Mouse (Mus musculus) c-Kit-positive CD71-positive TER-119-positive erythroid progenitor cells, embryonic 14.5 days (primary cell): Measurements from ENCODE around the gene Aff1.

Source experiments
- DNase-seq: peaks from one replicate; pipeline ENCODE4 v3.0.0-alpha.2; 2013; ENCODE audit warnings: low spot score

Gene Aff1

DNA sequence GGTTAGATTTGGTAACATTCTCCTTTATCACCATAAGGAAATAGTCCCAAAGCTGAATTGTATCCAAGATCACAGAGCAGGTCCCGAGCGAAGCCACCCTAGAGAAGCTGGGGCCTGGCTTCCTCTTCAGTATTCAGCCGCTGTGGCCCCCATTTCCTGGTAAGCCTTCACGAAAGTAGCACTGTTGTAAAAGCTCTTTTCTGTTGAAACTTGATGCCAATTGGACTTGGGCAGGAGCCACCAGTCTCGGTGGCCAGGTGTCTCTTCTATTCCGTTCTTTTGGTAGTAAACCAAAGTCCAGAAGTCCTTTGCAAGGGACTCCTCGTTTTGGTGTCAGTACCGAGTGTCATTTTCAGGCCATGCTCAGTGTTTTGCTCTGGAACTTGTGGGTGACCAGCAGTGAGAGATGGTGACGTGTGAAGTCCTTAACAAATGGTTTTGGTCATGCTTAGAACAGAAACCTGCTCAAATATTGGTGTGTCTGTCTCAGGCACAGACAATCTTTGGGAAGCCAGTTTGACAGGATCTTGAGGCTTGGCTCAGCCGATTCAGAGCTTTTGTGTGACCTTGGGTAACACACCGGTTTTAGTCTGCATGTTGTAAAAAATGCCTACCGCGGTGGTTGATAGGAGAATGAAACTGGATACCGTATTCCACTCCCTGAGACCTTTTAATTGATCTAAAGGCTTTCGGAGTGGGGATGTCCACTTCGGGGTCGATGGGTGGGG is 114.8 kb downstream of the Aff1 start:
- no peak for DNase-seq

DNA sequence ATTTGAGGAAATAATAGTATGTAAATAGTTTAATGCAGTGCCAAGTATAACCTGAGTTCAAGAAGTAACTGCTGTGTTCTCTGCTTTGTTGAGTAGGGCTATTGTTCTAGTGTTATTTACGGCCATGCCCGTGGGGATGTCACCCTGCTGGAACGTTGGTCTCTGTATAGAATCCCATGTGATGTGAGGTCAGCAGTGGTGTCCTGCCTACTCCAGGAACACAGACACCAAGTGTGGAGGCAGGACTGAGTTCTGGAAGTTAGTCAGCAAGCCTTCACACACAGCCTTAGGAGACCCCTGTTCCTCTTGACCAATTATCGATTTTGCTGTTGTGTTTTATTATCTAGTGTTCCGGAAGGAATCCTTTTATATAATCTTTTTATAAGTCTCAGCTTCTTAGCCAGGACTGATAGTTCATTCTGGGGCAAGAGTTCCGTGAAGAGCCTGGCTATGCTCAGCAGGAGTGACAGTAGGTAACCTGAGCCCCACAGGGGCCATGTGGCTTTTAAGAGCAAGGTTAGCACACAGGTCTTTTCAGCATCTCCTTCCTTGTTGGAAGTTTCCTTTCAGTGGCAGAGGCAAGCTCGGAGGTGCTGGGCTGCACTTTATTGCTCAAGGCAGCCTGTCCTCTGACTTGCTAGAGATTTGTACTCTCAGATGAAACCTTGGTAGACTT is 115.6 kb downstream of the Aff1 start:
- DNase-seq = no peak

DNA sequence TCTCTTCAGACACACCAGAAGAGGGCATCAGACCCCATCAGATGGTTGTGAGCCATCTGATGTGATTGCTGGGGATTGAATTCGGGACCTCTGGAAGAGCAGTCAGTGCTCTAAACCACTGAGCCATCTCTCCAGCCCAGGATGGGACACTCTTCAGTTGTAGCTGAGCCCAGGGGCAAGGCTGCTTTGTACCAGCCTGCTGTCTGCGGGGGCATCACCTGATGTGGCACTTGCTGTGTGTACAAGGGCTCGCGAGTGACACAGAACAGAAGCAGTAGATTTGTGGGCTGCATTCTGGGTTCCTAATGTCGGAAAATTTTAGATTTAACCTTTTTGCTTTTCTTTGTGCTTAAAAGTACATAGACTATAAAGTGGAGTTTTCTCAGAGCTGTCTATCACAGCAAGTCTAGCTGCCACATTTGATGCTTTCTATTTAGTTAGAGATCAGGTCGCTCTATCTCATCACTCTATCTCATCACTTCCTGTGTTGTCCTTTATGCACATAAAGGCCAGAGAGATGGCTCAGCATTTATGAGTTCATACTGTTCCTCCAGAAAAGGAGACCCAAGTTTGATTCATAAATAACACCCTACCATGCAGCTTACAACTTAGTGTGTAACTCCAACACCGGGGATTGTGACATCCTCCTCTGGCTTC is 117.6 kb downstream of the Aff1 start:
- DNase-seq = no peak

DNA sequence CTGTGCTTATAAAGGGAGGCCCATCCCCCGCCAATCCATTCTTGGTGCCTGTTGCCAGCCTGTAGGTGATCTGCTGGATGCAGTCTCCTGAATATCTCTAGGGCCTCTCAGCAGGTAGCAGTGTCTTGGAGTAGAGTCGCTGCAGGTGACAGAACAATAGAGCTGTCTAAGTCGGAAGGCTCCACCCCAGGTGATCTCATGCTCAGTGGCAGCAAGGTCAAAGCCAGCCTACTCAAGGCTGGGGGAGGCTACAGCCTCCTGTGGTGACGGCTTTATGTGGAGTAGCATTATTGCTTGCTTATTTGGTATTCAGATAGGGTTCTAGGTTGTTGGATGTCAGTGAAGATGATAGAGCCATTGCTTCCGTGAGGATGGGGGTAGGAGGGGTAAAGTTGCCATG is 121.1 kb downstream of the Aff1 start:
- no peak for DNase-seq

DNA sequence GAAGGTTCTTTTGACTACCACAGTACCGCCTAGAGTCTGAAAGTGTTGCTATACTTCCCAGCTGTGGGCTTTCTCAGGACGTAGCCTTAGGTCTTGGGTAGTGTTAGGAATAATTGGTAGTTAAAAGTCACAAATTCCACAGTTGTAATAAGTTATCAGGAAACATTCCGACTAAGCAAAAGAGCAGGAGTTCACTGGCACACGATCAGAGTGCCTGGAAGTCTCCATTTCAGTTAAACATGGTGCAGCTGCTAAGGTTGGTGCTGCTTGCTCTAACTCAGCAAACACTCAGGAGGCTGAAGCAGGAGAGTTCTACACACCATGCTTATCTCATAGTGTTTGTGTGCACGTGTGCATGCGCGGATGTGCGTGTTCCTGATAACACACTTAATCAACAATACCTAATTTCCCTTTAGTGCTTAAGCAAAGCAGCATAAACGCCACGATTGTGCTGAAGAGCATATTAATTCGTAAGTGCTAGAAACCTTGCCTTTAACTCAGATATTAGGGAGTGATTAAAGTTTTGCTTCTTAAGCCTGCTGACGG is 121.9 kb downstream of the Aff1 start:
- DNase-seq = no peak

DNA sequence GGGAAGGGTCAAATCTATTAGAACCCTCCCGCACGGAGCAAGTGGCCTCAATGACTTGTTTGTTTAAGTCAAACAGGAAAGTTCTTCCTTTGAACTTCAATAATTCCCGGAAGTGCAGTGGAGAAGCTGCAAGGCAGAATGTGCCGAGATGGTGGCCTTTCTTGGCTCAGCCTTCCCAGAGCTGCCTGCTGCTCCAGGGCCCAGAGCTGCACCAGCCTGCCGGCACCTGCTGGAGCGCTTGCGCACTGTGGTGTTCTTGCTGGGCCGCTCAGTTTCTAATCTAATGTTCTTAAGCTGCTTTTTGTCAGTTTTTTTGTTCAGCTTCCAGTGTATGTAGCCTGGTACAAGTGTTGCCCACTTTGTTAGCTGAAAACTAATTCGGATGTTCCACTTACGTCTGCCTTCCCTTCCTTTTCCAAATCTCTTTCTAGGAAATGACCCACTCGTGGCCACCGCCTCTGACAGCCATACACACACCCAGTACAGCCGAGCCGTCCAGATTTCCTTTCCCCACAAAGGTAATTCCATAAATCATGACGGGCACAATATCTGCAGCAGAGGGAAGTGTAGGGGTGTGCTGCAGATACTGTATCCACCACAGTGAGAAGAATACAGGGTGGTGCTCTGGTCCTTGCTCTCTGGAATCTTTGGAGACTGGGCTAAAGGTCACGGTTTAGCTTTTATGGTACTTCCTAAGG is 122.5 kb downstream of the Aff1 start:
- DNase-seq = no peak

DNA sequence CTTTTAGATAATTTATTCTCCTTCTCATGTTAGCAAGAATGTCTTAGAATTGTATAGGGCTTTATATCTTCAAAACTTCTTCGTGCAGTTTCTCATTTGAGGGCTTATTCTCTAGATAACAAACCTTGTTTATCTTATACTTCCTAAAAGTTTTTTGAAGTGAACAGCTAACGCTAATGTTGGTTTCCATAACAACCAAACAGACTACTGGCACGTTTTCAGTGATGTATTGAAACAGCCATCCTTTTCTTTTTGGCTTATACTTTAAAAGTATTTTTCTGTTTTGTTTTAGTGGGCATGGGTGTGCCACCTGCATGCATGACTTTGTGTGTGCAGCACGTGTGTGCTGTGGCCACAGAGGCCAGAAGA is 123.1 kb downstream of the Aff1 start:
- DNase-seq = no peak

DNA sequence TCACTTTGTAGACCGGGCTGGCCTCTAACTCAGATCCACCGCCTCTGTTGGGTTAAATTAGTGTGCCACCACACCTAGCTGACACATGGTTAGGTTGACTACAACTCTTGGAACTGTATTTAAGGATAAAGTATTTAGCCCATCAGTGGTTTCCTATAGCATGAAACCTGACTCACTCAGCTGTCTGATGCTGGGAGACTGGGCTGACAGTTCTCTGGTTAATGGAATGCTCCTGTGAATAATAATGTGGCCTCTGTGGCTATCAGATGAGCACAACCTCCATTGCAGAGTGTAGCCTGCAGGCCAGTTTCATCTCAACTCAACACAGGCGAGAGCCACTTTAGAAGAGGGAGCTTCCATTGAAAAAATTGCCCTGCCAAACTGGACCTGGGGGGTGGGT is 124.5 kb downstream of the Aff1 start:
- no peak for DNase-seq

DNA sequence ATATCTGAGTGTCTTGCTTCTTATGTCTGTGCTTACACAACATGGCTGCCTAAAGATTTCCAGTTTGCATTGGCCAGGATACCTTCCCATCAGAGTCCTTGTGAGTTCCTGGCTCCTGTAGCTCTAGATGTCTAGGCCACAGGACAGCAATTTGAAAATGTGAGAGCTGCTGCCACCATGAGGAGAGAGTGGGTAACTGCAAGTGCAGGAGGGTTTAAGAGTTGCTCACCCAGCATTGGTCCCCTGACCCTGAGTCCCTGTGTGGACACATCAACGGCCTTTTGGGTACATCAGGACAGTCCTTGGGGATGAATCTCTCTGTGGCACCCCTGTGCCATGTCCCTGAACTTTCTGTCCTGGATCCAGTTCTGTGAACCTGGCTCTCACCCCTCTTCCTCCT is 125.6 kb downstream of the Aff1 start:
- peak; percentile 71 for DNase-seq

DNA sequence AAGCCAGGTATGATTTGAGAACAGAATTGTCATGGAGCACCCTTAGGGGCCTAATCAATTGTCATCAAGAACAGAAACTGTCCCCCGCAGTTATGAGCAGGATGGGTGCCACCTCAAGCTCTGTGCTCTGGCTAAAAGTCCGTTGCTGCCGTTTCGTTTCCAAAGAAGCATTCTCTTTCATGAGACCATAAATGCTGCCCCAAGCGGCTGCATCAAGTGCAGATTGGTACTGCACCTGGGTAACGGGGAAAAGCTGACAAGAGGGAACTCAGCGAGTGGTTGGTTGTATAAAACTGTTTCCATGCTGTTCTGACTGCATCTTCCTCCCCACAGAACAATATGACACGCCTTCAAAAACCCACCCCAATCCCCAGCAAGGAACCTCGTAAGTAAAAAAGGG is 126.4 kb downstream of the Aff1 start:
- DNase-seq = no peak

DNA sequence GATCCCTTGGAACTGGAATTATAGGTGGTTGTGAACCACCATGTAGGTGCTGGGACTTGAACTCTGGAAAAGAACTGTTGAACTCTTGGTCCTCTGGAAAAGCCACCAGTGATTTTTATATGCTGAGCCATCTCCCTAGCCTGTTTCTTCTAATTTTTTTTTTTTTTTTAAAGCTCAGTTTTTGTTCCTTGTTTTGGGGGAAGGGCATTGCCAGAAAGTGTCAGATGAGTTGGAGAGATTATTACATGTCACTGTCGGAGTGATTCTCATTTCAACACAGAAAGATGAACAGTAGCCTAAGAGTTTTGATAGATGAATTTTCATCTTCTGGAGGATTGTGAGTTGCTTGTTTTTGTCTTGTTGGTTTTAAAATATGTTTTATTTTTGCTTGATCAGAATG is 127.5 kb downstream of the Aff1 start:
- no peak for DNase-seq

DNA sequence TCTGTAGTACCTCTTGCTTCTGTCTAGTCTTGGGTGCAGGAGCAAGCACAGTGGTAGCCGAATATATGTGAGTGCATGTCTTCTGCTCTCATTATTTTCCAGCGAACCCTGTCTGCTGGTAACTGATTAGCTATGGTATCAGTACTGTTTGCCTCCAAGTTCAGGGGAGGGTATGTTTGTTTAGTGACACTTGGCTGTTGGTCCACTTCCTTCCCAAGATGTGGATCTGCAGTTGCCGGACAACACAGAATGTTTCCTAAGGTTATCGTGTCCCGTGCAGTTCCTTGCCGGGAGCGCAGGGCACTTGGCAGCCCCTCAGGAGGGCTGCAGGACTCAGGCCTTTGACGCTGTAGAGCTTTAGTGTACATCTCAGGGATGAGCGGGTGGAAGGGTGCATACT is 128.9 kb downstream of the Aff1 start:
- DNase-seq = no peak

DNA sequence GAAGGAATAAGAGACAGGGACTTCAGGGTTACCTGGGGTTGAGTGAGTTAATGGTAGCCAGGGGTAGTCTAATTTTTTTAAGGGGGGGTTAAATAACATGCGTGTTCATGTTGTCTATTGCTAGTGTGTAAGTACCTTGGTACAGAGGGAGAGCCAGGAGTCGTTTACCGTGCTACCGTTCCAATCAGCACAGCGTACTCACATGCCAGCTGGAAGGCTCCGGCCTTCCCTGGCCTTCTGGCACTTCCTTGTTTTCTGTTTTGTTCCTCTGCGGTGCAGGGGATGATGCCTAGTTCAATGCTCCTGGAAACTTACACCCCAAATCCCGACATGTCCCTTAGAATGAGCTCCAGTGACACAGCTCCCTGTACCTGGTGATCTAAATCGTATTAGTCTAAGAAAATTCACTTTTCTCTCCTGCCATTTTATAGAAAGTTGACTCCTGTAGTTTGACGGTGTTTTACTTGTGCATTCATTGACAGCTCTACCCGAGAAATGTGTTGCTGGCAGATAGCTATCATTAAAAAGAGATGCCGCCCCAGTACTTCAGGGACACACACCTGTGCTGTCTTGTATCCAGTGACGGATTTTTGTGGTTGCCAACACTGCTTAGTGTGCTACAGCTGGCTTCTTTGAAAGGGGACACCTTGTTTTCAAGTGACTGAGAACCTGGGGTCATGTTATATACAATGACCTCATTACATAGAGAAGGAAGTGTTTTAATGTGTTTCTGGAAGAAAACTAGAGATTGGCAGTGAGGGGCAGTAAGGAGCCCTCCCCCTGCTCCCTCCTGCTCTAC is 129.5 kb downstream of the Aff1 start:
- DNase-seq = no peak

DNA sequence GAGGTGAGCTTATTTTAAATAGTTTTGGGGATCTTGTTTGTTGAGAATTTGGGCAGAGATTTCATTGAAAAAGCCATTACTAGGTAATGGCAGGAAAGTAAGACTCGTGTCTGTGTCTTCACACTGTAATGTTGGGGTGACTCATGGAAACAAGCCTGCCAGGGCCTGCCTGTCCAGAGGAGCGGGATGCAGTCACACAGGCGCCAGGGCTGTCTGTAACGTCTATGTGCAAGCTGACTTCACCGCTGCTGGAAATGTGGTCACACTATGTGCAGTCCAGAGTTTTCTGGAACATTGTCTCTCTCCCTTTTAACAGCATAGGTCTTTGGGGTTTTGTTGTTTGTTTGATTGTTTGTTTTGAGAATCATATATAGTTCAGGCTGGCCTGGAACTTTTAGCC is 130.8 kb downstream of the Aff1 start:
- no peak for DNase-seq

DNA sequence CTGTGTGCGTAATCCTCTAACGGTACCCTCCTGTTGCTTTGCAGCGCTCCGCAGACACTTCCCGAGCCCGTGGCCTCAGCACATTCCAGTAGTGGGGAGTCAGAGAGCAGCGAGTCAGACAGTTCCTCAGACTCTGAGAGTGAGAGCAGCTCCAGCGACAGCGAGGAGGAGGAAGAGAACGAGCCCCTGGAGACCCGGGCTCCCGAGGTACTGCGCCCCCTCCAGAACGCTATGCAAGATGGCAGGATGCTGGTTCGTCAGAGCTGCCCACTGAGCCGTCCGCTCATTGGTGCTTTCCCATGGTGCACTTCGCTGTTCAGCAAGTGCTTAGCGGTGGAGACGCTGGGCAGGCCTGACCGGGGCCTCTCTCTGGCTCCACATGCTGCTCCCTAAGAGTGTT is 136.1 kb downstream of the Aff1 start:
- DNase-seq = no peak

DNA sequence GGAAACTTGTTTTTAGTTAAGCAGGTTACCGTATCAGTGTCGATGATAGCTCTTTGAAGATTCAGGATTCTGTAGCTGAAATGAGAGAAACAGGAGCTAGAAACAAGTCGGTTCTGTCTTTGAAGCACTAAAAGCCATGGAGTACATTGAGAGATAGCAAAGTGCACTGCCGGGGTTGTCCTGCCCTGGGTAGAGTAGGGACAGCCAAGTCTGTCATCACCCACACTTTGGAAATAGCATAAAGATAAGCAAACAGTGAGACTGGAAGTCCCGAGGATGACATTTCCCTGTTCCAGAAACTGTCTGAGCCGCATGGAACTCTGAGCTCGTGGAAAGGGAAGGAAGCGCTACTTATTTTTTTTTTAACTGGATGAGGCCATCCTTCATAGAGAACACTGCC is 136.6 kb downstream of the Aff1 start:
- DNase-seq = no peak

DNA sequence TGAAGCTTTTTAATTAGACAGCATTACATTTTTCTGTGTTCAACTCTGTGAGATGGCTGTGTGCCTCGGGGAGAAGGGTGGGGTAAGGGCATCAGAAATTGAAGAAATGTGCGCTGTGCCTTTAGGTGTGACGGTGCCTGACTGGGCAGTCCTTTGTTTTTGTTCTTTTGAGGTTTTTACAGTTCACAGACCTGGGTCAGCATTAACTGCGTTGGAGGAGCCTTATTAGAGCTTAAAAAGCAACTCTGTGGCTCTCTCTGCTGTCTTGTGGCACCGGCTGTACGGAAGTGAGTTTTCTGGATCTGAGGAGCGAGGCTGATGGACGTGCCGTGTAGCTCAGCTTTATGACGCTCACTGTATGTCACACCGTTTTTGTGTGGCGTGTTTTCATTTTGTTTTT is 137.0 kb downstream of the Aff1 start:
- no peak for DNase-seq

DNA sequence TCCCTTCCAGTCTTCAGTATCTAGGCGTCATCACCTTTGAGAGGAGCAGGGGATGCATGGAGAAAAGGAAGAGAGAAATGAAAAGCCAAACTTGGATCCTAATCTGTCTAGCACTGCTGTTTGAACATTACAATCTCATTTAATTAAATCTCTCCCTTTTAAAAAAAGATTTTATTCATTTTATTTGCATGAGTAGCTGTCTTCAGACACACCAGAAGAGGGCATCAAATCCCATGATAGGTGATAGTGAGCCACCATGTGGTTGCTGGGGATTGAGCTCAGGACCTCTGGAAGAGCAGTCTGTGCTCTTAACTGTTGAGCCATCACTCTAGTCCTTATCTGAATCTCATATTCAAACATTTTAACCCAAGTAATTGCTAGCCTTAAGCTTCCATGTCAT is 138.7 kb downstream of the Aff1 start:
- DNase-seq = no peak

DNA sequence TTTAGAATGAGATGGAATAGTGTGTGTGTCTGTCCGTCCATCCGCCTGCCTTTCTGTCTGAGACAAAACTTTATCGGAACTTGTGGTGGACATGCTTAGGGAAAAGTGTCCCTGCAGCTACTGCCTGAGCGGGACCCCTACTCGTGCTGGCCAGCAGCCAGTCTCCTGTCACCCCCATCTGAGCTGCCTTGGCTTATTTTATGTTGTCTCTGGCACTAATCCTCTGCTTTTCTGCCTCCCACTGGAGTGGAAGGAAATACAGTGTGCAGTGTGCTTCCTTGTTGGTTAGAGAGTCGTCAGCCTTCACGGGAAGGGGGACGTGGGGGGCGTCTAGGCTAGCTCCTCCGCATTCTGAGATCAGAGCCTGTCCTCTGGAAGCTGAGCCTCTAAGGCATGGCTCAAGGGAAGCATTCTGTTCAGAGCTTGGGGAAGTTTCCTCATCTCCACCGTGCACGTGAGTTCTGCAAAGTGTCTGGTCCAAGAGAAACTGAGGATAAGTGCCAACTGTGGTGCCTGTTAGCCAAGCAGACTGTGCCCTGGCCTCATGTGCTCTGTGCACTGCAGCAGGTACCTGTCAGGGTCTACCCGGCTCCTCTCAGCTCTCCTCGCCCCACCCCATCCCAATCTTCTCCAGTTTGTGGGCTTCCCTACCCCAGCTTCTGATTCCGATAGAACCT is 143.4 kb downstream of the Aff1 start:
- no peak for DNase-seq

DNA sequence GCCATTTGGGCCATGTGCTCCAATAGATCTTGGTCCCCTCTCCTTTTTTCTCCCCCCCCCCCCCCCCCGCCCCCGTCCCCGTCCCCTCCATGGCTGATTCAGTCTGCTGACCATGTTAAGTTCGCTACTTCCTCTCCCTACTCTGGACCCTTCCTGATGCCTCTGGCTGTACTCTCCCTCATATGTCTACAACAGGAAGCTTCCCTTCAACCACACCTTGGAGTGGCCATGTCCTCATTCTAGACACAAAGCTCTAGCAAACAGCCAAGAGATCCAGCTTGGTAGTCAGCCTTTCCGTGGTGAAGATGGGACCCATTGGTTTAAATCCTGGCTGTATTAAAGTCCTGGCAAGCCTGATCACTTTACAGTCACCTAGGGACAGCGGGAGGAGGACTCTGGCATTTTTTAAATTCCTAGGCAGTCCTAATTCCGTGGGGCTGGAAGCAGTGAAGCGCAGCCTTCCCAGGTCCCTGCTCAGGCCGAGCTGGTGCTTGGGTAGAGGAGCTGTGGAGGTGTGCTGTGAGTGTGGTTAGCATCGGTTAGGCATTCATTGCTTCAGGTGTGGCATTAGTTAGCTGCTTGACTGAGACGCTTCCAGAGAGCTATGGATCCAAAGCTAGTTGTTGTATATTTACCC is 144.1 kb downstream of the Aff1 start:
- DNase-seq = no peak
